Mouse (Mus musculus): ENCODE results near the gene Bbip1.

- TF ChIP-seq CTCF (IDR thresholded peaks at IDR 0.05; ENCODE audit: low read depth) (no peak), EP300 (optimal IDR thresholded peaks at IDR 0.05) (no peak)
Measured at GRCm38 (mm10) chr19:53881786-53882185, 62.6 kb downstream of the Bbip1 start.

All from stomach, postnatal 0 days (tissue).